Mouse (Mus musculus) testis, adult 2 months (tissue): Measurements from ENCODE around the gene Adgrf3. TPM values are rescaled to one million over a fixed set of nuclear protein-coding genes. Genes with fewer than 3 reads are reported as not detected.

Source experiments
- H3K27ac ChIP-seq: fragments of 200-500 bp; 2 replicates; pipeline ENCODE4 v1.5.1; 2012; ENCODE audit warnings: low read depth, low read length; ENCODE audit not compliant: control insufficient read depth, insufficient read depth
- H3K27me3 ChIP-seq: fragments of 200-500 bp; 2 replicates; pipeline ENCODE4 v1.6.1; 2012; ENCODE audit warnings: mild to moderate bottlenecking, low read length, moderate library complexity; ENCODE audit not compliant: control insufficient read depth, insufficient read depth
- H3K36me3 ChIP-seq: fragments of 200-500 bp; 2 replicates; pipeline ENCODE4 v1.6.1; 2012; ENCODE audit warnings: mild to moderate bottlenecking, low read length; ENCODE audit not compliant: control insufficient read depth, insufficient read depth
- H3K4me1 ChIP-seq: fragments of 200-500 bp; 2 replicates; pipeline ENCODE4 v1.6.1; 2012; ENCODE audit warnings: low read length; ENCODE audit not compliant: control insufficient read depth, insufficient read depth
- H3K4me3 ChIP-seq: fragments of 200-500 bp; 2 replicates; pipeline ENCODE4 v1.5.1; 2012; ENCODE audit warnings: low read depth, mild to moderate bottlenecking, low read length, moderate library complexity, mixed read lengths; ENCODE audit not compliant: control insufficient read depth
- CTCF ChIP-seq: fragments of 200-500 bp; IDR thresholded peaks from 2 replicates; pipeline ENCODE4 v1.5.1; 2012; ENCODE audit warnings: low read depth, mild to moderate bottlenecking, inconsistent platforms, low read length, moderate library complexity; ENCODE audit not compliant: control insufficient read depth, insufficient read depth, insufficient replicate concordance
- POLR2A ChIP-seq: fragments of 200-500 bp; IDR thresholded peaks from 2 replicates; pipeline ENCODE4 v1.6.1; 2012; ENCODE audit warnings: low read depth, mild to moderate bottlenecking, inconsistent platforms, low read length, moderate library complexity; ENCODE audit not compliant: control insufficient read depth
- polyA plus RNA-seq: library from polyadenylated mRNA; depleted of rRNA; stranded (reverse); fragments of >200 nt; gene quantifications from 2 replicates; pipeline ENCODE4 v1.2.3, GENCODE M21; 2012; rRNA removed

The Adgrf3 gene
- polyA plus RNA-seq = 18.3 and 18.5 TPM in 2 replicates

DNA sequence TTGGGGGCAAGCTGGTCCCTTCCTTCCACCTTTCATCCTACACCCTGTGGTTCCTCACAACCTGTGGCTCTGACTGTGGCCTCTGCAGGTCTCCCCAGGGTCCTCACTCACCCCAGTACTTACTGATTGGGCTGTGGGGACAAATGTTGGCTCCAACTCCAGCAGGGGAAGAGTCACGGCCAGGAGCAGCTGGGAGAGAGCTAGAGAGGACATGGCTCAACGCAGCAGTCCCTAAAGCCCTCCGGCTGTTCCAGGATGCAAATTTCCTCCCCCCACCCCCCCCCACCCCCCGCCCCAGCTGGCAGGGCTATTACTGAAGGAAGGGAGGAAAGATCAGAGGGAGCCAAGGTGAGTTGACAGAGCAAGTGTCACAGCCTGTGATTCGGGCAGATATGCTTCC, at the start of gene Adgrf3:
Gene Adgrf3, minus strand, starts transcription at position 230 of the 400 bp plus-strand sequence.
- Histone ChIP-seq H3K27me3 (no peaks in the 10 kb centered on the region), H3K27ac (no peak within 1 kb of the TSS), H3K4me3 (peak within 1 kb of the TSS; percentile 66), H3K4me1 (no peaks in the 10 kb centered on the region), H3K36me3 (no peaks in the 10 kb centered on the region)
- TF ChIP-seq CTCF (no peak), POLR2A (no peak)

DNA sequence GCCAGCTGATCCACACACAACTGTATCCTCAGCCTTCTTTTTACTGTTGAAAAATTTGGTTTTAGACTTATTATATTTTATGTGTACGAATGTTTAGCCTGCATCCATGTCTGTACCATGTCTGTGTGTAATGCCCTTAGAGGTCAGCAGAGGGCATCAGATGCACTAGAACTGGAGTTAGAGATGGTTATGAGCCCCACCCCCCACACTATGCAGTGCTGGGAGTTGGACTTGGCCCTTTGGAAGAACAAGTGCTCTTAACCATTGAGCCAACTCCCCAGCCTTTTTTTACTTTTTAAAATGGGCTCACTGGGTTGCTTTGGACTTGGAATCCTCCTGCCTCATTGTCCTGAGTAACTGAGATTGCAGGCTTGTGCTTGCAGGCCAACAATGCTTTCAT, 42.1 kb upstream of the Adgrf3 start:
- Histone ChIP-seq H3K27ac (no peak overlapping the region), H3K4me3 (no peak overlapping the region), H3K36me3 (no peaks in the 10 kb centered on the region), H3K4me1 (0 out of 2 replicates have a peak, but pooled peaks cover under 1% of the 10 kb centered on the region), H3K27me3 (no peaks in the 10 kb centered on the region)
- TF ChIP-seq CTCF (no peak; the same call in 1 of the 2 replicates), POLR2A (no peak)

GRCm38 (mm10) chr5:30245861-30246416, 40.4 kb upstream of the Adgrf3 start:
- TF ChIP-seq CTCF = no peak
- no peak for TF ChIP-seq POLR2A
- Histone ChIP-seq H3K4me1 (peaks cover 2% of the 10 kb centered on the region; the same call in 1 of the 2 replicates), H3K4me3 (no peak overlapping the region)

DNA sequence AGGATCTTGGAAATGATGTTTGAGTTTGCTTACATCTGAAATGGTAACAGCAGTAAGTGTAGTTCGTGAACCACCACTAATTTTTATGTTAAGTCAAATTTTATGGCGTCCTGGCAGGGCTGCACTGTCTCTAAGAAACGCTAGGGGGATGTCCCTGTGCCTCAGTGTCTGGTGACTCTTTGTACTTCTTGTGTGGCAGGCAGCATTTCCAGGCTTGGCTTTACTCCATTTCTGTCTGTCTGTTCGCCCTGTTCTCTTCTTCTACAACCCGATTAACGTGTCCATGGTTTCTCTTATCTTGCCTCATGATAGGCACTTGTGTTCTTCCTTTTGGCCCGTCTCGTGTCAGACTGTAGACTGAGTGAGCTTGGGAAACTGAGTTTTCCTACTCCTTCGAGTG, 38.2 kb upstream of the Adgrf3 start:
- TF ChIP-seq CTCF = peak; percentile 35; the same call in 1 of the 2 replicates
- no peak for TF ChIP-seq POLR2A

More at GRCm38 (mm10) chr5:30245861-30246416, 40.4 kb upstream of the Adgrf3 start:
- Histone ChIP-seq H3K27me3 (no peaks in the 10 kb centered on the region), H3K36me3 (no peaks in the 10 kb centered on the region), H3K27ac (no peak overlapping the region)

GRCm38 (mm10) chr5:30242410-30242809, 36.9 kb upstream of the Adgrf3 start:
- Histone ChIP-seq H3K4me3 (no peak overlapping the region), H3K27me3 (no peaks in the 10 kb centered on the region), H3K36me3 (no peaks in the 10 kb centered on the region), H3K27ac (peak overlapping the region; percentile 69), H3K4me1 (peaks cover 2% of the 10 kb centered on the region; the same call in 1 of the 2 replicates)
- no peak for TF ChIP-seq POLR2A
- TF ChIP-seq CTCF = no peak

More for the DNA sequence above, 38.2 kb upstream of the Adgrf3 start:
- H3K27me3 ChIP-seq = no peaks in the 10 kb centered on the region
- H3K4me3 ChIP-seq = no peak overlapping the region
- no peak overlapping the region for H3K27ac ChIP-seq
- no peaks in the 10 kb centered on the region for H3K36me3 ChIP-seq
- peaks cover 2% of the 10 kb centered on the region; the same call in 1 of the 2 replicates for H3K4me1 ChIP-seq

DNA sequence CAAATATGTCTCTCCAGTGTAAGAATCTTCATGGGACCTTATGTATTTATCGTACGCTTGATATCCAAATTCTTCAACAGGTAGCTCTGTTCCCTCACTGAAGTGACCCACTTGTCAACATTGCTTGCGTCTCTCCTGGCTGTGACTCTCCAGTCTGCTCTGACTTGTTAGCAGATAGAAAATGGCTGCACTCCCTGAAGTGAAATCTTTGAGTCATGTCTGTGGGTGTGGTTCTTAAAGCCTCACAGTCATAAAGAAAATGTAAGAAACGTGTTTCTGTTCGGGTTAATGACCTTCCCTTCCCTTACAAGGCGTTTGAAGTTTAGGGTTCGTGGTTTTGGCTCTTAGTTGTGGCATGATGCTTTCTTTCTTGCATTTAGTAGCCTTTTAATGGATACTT, 35.0 kb upstream of the Adgrf3 start:
- no peak overlapping the region for H3K27ac ChIP-seq
- H3K4me3 ChIP-seq = no peak overlapping the region
- TF ChIP-seq CTCF (no peak), POLR2A (no peak)
- no peaks in the 10 kb centered on the region for H3K36me3 ChIP-seq
- H3K27me3 ChIP-seq = no peaks in the 10 kb centered on the region
- H3K4me1 ChIP-seq = peaks cover 2% of the 10 kb centered on the region; the same call in 1 of the 2 replicates

GRCm38 (mm10) chr5:30238533-30238932, 33.0 kb upstream of the Adgrf3 start:
- no peaks in the 10 kb centered on the region for H3K36me3 ChIP-seq
- peaks cover 2% of the 10 kb centered on the region; the same call in 1 of the 2 replicates for H3K4me1 ChIP-seq
- H3K27ac ChIP-seq = no peak overlapping the region
- TF ChIP-seq POLR2A (no peak), CTCF (no peak)
- H3K27me3 ChIP-seq = no peaks in the 10 kb centered on the region
- H3K4me3 ChIP-seq = no peak overlapping the region

DNA sequence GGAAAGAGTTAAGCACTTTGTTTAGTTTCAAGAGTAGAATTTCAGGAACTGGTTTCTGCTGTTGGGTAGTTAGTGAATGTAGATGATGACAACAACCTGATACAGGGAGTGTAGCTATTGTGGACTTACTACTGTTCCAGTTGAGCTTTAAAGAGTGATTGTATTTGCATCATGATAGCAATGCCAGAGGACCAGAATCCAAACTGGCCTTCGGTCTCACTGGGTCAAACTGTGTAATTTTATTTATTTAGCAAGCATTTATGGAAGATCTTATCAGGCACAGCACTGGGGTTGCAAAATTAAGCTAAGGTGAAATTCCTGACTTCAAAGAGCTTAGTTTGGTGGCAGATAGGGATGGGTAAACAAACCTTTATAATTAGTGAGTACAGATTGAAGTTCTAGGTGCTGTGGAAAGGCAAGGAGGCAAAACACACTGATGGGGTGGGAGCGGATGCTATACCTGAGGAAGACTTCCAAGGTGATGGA, 30.2 kb upstream of the Adgrf3 start:
- no peaks in the 10 kb centered on the region for H3K36me3 ChIP-seq
- no peak for TF ChIP-seq CTCF
- TF ChIP-seq POLR2A = no peak
- no peak overlapping the region for H3K27ac ChIP-seq
- no peaks in the 10 kb centered on the region for H3K27me3 ChIP-seq
- no peak overlapping the region for H3K4me3 ChIP-seq
- peaks cover 5% of the 10 kb centered on the region for H3K4me1 ChIP-seq
